Mouse (Mus musculus) C2C12 (cell line): ENCODE measurements at regions not wholly inside any gene's neighbourhood (a gene's known extent, or its start where the extent isn't known, plus 50 kb on each side); places are given as distances from the start of the nearest gene placed in this dataset.
A peak's percentile ranks its signal among the peaks of the same experiment; 100 is the strongest.

Source experiments
- H3K27me3 ChIP-seq: one replicate; pipeline ENCODE4 v1.6.1; 2011; ENCODE audit not compliant: control insufficient read depth, insufficient read depth, insufficient read length
- H3K36me3 ChIP-seq: one replicate; pipeline ENCODE4 v1.6.1; 2011; ENCODE audit not compliant: control insufficient read depth, insufficient read depth
- H3K4me3 ChIP-seq: one replicate; pipeline ENCODE4 v1.5.1; 2011; ENCODE audit warnings: mild to moderate bottlenecking, control low read depth; ENCODE audit not compliant: poor library complexity, insufficient read depth, severe bottlenecking
- H3K79me2 ChIP-seq: one replicate; pipeline ENCODE4 v1.6.1; 2011; ENCODE audit not compliant: control insufficient read depth, insufficient read depth
- H3K79me3 ChIP-seq: one replicate; pipeline ENCODE4 v1.6.1; 2011; ENCODE audit warnings: low read depth, control low read depth
- H3ac ChIP-seq: one replicate; pipeline ENCODE3; 2011; ENCODE audit warnings: low read depth; ENCODE audit not compliant: control insufficient read depth, insufficient read length
- CEBPB ChIP-seq: IDR thresholded peaks from one replicate; pipeline ENCODE4 v1.6.1; 2011; ENCODE audit warnings: low read depth, mild to moderate bottlenecking, control low read depth, moderate library complexity
- CTCF ChIP-seq: IDR thresholded peaks from one replicate; pipeline ENCODE4 v1.5.1; 2011; ENCODE audit not compliant: control insufficient read depth, insufficient read depth, insufficient read length
- FOSL1 ChIP-seq: IDR thresholded peaks from one replicate; pipeline ENCODE4 v1.8.0; 2011; ENCODE audit warnings: mild to moderate bottlenecking, low read length; ENCODE audit not compliant: poor library complexity, insufficient read depth, severe bottlenecking
- MAX ChIP-seq: IDR thresholded peaks from one replicate; pipeline ENCODE4 v1.6.1; 2011; ENCODE audit warnings: mild to moderate bottlenecking, control low read depth
- MYOD1 ChIP-seq: IDR thresholded peaks from one replicate; pipeline ENCODE4 v1.6.1; 2011; ENCODE audit warnings: low read depth; ENCODE audit not compliant: control insufficient read depth, insufficient read length
- MYOG ChIP-seq: IDR thresholded peaks from one replicate; pipeline ENCODE4 v1.6.1; 2011; ENCODE audit not compliant: control insufficient read depth, insufficient read length; ENCODE audit errors: extremely low read depth
- USF1 ChIP-seq: IDR thresholded peaks from one replicate; pipeline ENCODE4 v1.6.1; 2011; ENCODE audit warnings: low read depth, mild to moderate bottlenecking, control low read depth, moderate library complexity

DNA sequence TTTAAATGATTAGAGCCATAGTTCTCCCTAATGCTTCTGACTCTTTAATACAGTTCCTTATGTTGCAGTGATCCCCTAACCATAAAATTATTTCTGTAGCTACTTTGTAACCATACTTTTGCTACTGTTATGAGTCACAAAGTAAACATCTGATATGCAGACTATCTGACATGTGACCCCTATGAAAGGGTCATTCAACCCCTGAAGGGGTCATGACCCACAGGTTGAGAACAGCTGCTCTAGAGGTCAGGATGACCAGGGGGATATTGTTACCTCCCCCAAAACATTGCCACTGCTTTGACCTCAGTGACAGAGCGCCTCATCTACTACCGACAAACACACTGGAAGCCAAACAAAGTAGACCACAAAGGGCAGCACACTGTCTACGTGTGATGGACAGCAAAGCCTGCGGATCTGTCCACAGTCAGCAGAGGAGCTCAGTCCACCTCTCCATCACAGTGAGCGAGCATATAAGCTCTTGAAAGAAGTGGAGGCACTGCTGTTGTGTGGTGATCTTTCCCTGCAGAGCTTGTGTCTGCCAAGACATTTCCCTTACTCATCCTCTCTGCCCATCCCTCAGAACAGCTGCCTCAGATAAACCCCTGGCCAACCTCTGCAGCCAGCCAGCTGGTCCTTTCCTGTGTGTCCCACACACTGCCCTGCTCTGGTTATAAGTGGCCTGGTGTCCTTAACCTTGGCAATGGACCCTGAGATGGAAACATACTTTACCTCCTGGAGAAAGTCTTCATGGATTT lies 136.0 kb downstream of the Ets2 start:
- H3K36me3 ChIP-seq = no peaks in the 10 kb centered on the region
- no peaks in the 10 kb centered on the region for H3K79me2 ChIP-seq
- H3K27me3 ChIP-seq = no peaks in the 10 kb centered on the region
- no peak overlapping the region for H3K4me3 ChIP-seq
- no peaks in the 10 kb centered on the region for H3K79me3 ChIP-seq
- peak; percentile 84 for TF ChIP-seq USF1
- TF ChIP-seq MYOD1 = peak; percentile 94
- no peak for TF ChIP-seq MAX
- no peak for TF ChIP-seq FOSL1
- TF ChIP-seq MYOG = no peak
- TF ChIP-seq CTCF = no peak
- TF ChIP-seq CEBPB = no peak
- no peak overlapping the region for H3ac ChIP-seq

DNA sequence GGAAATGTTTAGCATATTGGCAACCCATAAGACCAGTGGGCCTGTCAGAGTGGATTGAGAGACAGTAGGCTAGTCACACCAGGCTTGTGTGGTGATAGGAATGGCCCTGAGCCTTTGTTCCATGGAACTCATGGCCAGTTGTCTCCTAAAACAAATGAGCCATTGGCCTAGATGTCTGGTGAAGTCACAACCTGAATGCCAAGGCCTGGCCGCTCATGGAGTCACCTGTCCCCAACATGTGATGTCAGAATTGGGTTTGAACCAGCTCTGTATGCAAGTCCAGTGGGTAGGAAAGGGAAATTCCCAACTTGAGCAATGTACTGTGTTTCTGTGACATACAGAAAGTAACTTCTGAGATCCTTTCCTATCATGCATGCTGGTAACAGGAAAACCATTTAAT lies 134.1 kb downstream of the Ets2 start:
- Histone ChIP-seq H3K36me3 (no peaks in the 10 kb centered on the region), H3K27me3 (no peaks in the 10 kb centered on the region), H3K79me3 (no peaks in the 10 kb centered on the region), H3K79me2 (no peaks in the 10 kb centered on the region), H3ac (no peak overlapping the region), H3K4me3 (no peak overlapping the region)
- no peak for TF ChIP-seq FOSL1

DNA sequence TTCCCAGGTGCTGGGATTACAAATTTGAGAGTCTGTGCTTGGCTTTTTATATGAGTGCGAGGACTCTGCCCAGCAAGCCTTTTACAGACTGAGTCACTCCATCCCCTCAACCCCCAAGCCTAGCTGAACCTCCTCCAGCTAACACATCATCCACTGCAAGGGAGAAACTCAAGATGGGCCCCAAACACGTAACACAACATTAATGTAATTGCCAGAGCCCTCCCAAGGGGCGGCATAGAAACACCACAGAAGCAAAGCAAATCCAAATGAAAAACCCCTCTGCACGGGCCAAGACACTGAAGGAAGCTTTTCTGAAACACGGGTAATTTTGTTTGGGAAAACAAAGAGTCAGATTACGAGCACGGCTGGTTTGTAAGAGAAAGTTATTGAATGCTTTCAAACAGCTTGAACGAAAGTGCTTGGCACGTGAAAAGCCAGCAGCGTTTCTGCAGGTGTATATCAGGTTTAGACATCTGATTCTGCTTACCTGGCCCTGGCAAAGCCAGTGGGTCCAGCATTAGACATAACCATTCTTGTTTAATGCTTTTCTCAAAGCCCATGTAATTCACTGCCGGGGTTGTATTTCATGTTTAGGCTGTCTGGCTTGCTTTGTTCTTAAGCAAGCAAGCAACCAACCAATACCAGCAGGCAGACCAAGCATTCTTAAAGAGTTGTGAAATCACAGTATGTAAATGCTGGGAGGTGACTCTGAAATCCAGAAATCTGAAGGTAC lies 132.8 kb downstream of the Ets2 start:
- no peak overlapping the region for H3K4me3 ChIP-seq
- H3K36me3 ChIP-seq = no peaks in the 10 kb centered on the region
- H3K79me2 ChIP-seq = no peaks in the 10 kb centered on the region
- no peaks in the 10 kb centered on the region for H3K27me3 ChIP-seq
- no peak for TF ChIP-seq MAX
- no peak for TF ChIP-seq USF1
- peak; percentile 59 for TF ChIP-seq CEBPB
- TF ChIP-seq MYOG = no peak
- no peak for TF ChIP-seq FOSL1
- no peak for TF ChIP-seq CTCF
- no peak for TF ChIP-seq MYOD1
- no peaks in the 10 kb centered on the region for H3K79me3 ChIP-seq
- no peak overlapping the region for H3ac ChIP-seq

DNA sequence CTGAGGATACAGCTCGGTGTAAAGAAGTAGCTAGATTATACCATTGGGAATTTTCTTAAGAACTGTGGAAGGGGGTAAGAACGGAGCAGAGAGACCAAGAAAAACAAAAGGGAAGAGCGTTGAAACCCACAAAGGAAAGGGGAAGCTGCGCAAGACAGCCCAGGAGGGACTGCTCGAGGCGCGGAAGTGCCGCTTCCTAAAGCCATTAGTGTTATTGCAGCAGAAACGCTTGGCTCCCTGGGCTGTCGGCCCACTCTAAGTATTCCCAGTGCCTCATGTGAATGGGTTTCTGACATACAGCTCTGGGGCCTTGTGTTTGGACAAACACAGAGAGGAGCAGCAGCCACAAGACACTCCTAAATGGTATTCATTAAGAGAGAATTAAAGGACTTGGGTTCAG lies 131.6 kb downstream of the Ets2 start:
- H3K4me3 ChIP-seq = no peak overlapping the region
- no peak overlapping the region for H3ac ChIP-seq
- H3K79me3 ChIP-seq = no peaks in the 10 kb centered on the region
- H3K79me2 ChIP-seq = no peaks in the 10 kb centered on the region
- no peaks in the 10 kb centered on the region for H3K36me3 ChIP-seq
- H3K27me3 ChIP-seq = no peaks in the 10 kb centered on the region
- no peak for TF ChIP-seq CEBPB
- no peak for TF ChIP-seq MYOD1
- TF ChIP-seq MAX = no peak
- TF ChIP-seq MYOG = no peak
- TF ChIP-seq FOSL1 = no peak
- no peak for TF ChIP-seq USF1
- TF ChIP-seq CTCF = no peak

DNA sequence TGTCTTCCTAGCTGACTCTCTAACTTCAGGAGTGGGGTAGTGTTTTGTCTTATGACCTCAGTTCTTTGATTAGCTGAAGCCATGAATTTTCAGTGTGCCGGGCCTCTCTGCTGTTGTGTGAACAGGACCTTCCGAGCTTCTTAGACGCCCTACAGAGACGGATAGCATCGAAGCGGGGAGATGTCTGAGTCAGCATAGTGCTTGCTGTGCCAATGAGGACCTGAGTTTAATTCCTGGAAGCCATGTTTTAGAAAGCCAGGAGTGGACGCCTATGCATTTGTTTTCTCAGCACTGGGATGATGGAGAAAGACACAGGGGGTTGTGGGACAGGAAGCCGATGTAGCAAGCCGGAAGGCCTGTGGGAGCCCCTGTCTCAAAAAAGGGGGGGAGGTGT lies 130.5 kb downstream of the Ets2 start:
- H3K79me3 ChIP-seq = no peaks in the 10 kb centered on the region
- H3ac ChIP-seq = no peak overlapping the region
- no peaks in the 10 kb centered on the region for H3K79me2 ChIP-seq
- no peak for TF ChIP-seq USF1
- TF ChIP-seq CTCF = no peak
- no peak for TF ChIP-seq MYOG
- TF ChIP-seq MAX = no peak
- no peak for TF ChIP-seq CEBPB
- no peak for TF ChIP-seq FOSL1
- TF ChIP-seq MYOD1 = no peak
- no peaks in the 10 kb centered on the region for H3K27me3 ChIP-seq
- H3K36me3 ChIP-seq = no peaks in the 10 kb centered on the region
- H3K4me3 ChIP-seq = no peak overlapping the region
